Mouse (Mus musculus) left cerebral cortex, postnatal 4 days (tissue): ENCODE measurements around the gene Gna15. TPM values are rescaled to one million over a fixed set of nuclear protein-coding genes. Genes with fewer than 3 reads are reported as not detected.
A peak's percentile ranks its signal among the peaks of the same experiment; 100 is the strongest.

Source experiments
- DNase-seq: peaks from one replicate; pipeline ENCODE4 v3.0.0-alpha.2; 2022
- intact Hi-C: fragments of 180-260 bp; cut with DNase I; formaldehyde crosslinking; loops from one replicate; pipeline ENCODE4 v1.15.1; 2025
- total RNA-seq, 2 experiments: library from RNA; stranded (reverse); gene quantifications; 2 replicates each; pipeline ENCODE4 v1.2.3; 2021

Gna15 gene
- total RNA-seq, 2 experiments from 2014 or later = 1.1 to 1.6 TPM

DNA sequence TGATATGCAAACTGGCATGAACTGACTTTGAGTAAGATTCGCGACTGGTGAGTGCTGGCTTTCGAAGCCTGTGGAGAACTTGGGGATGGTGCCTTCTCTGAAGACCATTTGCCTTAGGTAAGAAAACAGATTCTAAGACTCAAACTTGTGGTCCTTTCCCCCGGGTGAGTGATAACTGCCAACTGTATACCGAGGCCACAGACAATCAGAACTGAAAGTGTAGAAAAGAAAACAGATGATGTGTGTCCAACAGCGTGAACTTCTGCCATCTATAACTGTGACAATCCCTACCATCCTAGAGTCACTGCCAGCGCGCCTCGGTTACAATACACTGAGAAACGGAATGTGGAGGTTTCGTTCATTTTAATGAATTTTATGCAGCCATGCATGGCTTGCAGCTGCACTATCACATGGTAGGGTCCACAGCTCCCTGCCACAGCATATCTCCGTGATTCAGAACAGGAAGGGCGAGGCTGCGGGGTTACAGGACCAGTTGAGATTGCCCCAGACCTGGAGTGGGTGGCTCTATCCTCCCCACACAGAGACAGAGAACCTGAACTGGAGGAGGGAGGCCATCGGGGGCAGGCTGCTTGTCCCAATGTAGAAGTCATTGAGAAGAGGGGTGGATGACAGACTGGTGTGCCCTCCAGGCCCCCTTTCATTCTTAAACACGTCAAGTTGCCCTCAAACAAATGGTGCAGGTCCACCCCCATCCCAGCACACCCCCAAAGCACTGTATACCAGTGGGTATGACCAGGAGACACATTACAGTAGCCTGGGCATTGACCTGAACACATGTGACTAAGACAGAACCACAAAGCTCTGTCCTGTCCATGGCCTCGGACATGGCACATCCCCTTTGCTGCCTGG lies 26.4 kb downstream of the Gna15 start:
- no peak for DNase-seq
- intact Hi-C loops = no loop called here

DNA sequence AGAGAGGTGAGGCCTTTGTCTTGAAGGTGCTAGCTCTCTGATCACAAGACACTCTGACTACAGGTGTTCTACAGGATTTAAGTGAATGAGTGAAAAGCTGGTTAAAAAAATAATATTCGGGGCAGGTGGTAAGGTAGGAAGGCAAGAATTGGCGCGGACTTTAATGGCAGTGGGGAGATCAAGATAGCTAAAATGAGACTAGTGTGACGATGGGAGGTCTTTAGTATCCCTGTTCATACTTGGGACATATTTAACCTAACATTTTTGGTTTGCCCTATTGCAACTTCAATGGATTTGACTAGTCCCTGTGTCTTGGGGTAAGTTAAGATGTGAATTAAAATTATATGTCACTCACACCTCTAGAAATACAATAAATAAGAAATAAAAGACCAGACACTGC lies 27.1 kb downstream of the Gna15 start:
- no peak for DNase-seq
- intact Hi-C loops = no loop called here

GRCm38 (mm10) chr10:81496264-81496901 lies 27.6 kb downstream of the Gna15 start, which contains the start of gene Ncln:
Ncln (minus strand) TSS chr10:81496392.
- peak; percentile 99 for DNase-seq
- intact Hi-C loops = no loop called here

DNA sequence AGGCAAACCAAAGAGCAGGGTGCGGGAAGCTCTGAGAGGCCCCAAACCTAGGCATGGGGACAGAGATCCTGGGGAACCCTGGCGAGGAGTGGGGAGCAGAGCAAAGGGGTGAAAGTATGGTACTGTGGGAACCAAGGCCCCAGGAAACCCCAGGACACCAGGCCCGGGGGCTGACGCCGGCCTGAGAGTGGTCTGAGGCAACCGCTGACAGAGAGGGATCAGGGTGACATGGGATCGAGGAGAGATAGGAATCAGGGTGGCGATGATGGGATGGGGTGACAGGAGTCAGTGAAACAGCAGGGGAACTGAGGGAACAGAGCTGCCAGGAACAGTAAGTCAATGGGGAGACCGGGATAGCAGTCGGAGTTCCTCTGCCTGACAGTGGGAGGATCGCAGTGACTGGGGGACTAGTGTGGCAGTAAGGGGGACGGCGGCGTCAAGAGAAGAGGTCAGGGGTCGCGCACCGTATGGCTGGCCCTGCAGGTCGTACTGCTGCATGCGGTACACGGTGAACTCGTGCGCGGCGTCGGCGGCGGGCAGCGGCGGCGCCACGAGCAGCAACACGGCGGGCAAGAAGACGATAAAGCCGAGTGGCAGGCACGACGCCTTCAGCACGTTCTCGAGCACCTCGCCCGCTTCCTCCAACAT lies 28.3 kb downstream of the Gna15 start:
- intact Hi-C loops = no loop called here
- no peak for DNase-seq

- no peak for DNase-seq
- intact Hi-C loops = no loop called here
Observed at GRCm38 (mm10) chr10:81495151-81495550, 28.9 kb downstream of the Gna15 start.

DNA sequence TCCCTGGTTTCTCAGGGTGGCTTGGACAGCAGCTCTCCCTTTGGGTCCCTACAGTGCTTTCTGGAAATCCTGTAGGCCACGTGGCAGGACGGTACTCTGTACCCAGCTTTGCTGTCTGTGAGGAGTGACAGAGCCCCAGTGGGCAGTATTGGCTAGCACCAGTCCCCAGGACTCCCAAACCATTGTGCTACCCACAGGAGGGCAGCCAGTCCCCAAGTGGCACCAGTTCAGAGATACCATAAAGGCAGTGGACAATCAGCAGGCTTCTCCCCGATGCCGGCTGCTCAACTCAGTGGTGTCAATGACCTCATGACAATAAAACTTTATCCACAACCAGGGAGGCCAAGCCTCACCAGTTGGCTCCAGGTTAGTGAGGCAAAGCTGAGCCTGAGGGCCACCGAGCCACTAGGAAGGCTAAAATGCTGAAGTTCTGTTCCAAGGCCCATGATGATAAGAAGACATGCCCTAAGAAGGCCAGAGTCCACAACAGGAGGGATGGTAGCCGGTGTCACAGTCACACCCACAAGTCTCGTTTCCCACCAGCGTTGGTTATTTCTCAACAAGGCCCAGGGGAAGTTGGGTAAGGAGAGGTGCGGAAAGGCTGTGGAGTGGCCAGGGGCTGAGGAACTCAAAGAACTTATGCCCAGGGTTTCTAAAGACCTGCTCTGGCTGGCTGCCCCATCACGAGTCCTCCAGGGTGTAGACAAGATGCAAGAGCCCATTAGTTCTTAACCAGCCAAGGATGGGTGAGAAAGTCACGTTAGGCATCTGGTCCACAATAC lies 29.6 kb downstream of the Gna15 start:
- intact Hi-C loops = no loop called here
- no peak for DNase-seq

DNA sequence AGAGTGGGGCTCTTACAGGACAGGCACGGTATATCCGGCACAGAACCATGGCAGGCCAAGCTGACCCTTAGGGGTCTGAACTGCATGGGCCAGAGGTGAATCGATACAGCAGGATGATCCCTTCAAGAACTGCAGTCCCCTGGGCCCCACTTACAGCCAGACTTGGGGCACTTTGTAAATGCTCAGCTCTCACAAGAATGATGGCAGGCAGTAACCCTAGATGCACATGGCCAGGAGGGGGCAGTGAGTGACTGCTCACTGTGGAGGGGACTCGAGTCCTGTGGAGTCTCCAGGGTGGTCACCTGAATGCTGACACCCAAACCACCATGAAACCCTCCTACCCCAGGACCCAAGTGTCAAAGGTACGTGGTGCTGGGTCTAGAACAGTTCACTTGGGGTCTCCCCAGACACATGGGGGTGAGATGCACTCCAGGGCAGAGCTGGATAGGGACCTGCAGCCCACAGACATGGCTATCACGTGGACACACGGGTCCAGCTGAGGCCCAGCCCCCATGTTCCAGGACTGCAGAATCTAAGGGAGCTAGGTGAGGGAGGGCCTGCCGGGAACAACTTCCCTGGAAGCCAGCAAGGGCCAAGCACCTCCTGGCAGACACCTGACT lies 30.3 kb downstream of the Gna15 start:
- intact Hi-C loops = no loop called here
- DNase-seq = no peak

- DNase-seq = no peak
- intact Hi-C loops = no loop called here
Observed at GRCm38 (mm10) chr10:81492606-81493240, 31.3 kb downstream of the Gna15 start.

GRCm38 (mm10) chr10:81491018-81491417 lies 33.0 kb downstream of the Gna15 start:
- intact Hi-C loops = no loop called here
- DNase-seq = no peak

GRCm38 (mm10) chr10:81489941-81490340 lies 34.1 kb downstream of the Gna15 start:
- intact Hi-C loops = no loop called here
- no peak for DNase-seq

GRCm38 (mm10) chr10:81488081-81488480 lies 35.9 kb downstream of the Gna15 start:
- intact Hi-C loops = no loop called here
- DNase-seq = no peak

- intact Hi-C loops = no loop called here
- DNase-seq = no peak
Observed at GRCm38 (mm10) chr10:81486496-81486895, 37.5 kb downstream of the Gna15 start.

- no peak for DNase-seq
- intact Hi-C loops = no loop called here
Observed at GRCm38 (mm10) chr10:81485479-81486018, 38.5 kb downstream of the Gna15 start.

DNA sequence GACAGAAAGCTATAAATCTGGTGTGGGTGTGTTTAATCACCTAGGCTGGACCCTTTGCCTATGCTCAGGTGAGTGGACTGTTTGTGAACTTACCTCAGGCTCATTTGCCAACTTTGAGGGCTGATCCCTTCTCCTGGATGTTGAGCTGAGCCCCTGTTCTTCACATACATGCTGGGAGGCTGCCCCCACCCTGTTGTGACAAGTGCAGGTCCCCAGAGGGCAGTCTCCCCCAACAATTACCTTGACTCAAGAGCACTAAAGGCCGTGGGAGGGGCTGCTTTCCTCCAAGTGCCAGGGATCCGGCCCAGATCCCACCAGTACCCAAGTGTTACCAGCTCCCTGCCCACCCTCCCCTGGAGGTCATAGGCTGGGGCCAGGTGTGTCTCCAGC lies 39.0 kb downstream of the Gna15 start:
- DNase-seq = no peak
- intact Hi-C loops = no loop called here

DNA sequence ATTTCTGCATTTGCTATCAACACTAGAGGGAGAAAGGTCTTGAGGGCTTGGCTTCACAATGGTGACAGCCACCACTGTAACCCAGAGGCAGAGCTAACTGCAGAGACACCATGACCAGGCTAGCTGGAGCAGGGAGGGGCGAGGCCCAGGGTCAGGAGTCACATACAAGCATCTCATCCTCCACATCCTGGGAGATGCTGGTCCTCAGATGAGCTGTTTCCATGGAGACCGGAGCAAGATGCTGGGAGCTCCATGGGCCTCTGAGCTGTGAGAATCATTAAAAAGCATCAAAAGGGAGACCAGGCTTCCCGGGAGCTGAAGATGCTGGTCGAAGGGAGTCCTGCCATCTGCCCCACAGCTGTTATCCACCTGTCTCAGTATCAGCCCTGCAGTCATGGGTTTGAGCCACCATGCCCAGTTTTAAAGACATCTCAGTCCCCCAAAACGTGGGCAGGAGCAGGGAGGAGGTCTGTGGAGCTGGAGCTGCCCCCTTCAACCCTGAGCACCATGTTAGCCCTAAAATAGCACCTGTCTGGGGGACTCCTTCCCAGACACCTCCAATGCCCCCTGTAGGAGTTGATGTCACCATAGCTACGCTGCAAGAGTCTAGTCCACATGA lies 39.5 kb downstream of the Gna15 start:
- DNase-seq = no peak
- intact Hi-C loops = no loop called here

DNA sequence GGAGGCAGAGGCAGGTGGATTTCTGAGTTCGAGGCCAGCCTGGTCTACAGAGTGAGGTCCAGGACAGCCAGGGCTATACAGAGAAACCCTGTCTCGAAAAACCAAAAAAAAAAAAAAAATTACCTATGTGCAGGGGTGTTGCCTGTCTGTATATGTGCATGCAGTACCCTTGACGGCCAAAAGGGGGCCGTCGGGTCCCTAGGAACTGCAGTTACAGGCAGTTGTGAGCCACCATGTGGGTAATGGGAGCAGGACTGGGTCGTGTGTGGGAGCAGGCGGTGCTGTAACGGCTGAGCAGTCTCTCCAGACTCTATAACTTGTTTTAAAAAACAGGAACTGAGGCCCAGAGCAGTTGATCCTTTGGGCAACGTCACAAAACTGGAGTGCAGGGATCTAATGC lies 40.0 kb downstream of the Gna15 start:
- DNase-seq = peak; percentile 54
- intact Hi-C loops = no loop called here

DNA sequence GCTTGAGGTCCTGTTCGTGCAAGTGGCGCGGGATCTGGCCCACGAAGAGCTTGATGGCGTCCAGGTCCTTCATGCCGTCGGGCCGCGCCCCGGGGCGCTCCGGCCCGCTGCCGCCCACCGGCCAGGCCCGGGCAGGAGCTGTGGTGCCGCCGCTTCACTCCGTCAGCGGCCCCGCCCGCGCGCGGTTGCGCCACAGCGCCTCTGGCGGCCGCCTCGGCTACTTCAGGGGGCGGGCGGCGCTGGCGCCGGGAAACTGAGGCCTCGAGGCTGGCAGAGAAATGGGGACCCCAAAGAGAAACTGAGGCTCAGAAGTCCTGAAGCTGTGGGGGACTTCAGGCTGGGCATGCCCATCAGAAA lies 41.5 kb downstream of the Gna15 start, which contains the start of gene Celf5:
Gene Celf5, minus strand, starts transcription at position 177 of the 357 bp plus-strand sequence.
- intact Hi-C loops = no loop called here
- DNase-seq = peak; percentile 61

DNA sequence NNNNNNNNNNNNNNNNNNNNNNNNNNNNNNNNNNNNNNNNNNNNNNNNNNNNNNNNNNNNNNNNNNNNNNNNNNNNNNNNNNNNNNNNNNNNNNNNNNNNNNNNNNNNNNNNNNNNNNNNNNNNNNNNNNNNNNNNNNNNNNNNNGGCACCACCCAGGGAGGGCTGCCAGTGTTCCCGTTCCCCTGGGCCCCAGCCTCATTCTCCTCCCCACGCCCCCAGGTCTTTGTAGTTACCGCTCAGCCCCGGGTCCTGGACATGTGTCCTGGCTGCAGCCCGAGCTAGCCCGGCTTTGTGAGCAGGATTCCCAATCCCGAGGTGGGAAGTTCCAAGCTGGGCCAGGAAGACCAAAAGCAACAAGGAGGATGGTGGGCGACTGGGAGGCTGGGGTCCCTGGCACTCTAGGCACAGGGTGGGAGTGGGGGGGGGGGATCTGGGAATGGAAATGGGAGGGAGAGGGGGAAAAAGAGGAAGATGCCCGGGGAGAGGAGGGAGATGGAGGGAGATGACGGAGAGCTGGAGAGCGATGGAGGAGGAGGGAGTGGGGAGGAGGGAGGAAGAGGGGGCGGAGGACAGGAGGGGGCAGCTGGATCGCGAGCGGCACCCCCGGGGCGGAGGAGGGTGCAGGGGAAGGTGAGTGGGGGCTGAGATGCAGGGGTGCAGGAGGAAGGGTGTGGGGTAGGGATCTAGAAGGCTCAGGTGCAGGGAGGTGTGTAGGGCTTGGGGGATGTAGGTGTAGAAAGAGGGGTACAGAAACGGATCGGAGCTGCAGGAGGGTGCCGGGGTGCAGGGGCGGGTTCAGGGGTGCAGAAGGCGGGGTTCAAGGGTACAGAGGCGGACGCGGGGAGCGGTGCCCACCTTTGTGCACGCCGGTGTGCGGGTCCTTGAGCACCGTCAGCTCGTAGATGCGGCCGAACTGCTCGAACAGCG lies 42.2 kb downstream of the Gna15 start:
- intact Hi-C loops = no loop called here
- DNase-seq = no peak
